In the genomic region with DNA sequence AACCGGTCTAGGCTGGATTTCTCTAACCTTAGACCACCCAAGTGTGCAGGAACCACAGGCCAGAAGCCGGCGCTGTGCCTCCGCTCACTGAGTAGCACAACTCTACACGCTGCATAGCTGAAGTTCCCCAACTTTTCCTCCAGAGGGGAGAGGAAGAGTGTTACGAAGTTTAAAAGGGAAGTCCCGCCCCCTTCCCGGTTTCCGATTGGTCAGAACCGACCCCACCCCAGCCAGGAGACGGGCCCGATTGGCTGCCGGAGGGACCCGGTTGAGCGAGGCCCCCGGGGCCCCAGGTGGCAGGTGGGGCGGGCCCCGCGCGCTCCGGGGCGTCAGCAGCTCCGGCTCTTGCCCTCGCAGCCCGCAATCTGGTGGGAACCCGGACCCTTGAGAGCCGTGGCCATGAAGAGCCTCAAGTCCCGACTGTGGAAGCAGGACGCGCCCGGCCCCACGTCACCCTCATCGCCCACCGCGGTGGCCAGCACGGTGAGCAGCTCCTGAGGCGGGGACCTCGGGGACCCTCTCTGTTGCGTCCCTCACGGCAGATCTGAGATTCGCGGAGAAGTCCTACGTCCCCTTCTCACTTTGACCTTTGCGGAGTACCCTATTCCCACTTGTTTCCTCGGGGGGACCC, we compare ENCODE assay signal across 8 mouse cellular contexts. TPM values are rescaled to one million over a fixed set of nuclear protein-coding genes. Genes with fewer than 3 reads are reported as not detected.
DNase-seq lines count a peak whose midpoint lies in the region; ATAC-seq lines count a peak whose summit lies in the region.

Uaca (plus strand) TSS at position 333 of the 631 bp plus-strand sequence.

- H3K4me2 ChIP-seq in forebrain, embryonic 15.5 days (replicated peaks) = peak within 1 kb of the TSS; percentile 99
- H3K4me2 ChIP-seq in liver, embryonic 15.5 days = peak within 1 kb of the TSS; percentile 71
- H3K4me2 ChIP-seq in neural tube, embryonic 15.5 days = peak within 1 kb of the TSS; percentile 91

- peak; percentile 96 for ATAC-seq in forebrain, embryonic 15.5 days (replicated peaks)
- ATAC-seq in liver, embryonic 15.5 days (ENCODE audit: insufficient read depth) = peak; percentile 88
- ATAC-seq in neural tube, embryonic 15.5 days (ENCODE audit: low FRiP score) = peak; percentile 92

- H3K36me3 ChIP-seq in forebrain, embryonic 15.5 days = no peaks in the 10 kb centered on the region
- no peaks in the 10 kb centered on the region for H3K36me3 ChIP-seq in liver, embryonic 15.5 days (replicated peaks)
- no peaks in the 10 kb centered on the region for H3K36me3 ChIP-seq in neural tube, embryonic 15.5 days

- peak; percentile 96 for DNase-seq in ES-CJ7 (ENCODE audit: low read depth, low spot score)
- peak; percentile 38 for DNase-seq in cerebellum, adult 11 months
- DNase-seq in heart, postnatal 10 days = peak; percentile 96 to 97
- DNase-seq in large intestine, adult 2 months (ENCODE audit: low read depth, low spot score) = no peak
- peak; percentile 40 to 44 for DNase-seq in thymus, adult 18-20 months

- no peaks in the 10 kb centered on the region for H3K9me3 ChIP-seq in forebrain, embryonic 15.5 days
- H3K9me3 ChIP-seq in liver, embryonic 15.5 days (replicated peaks) = no peaks in the 10 kb centered on the region
- no peaks in the 10 kb centered on the region for H3K9me3 ChIP-seq in neural tube, embryonic 15.5 days (replicated peaks)

- intact Hi-C loops in heart, postnatal 10 days (cut with DNase I) = loop anchor here (2.0 kb wide), 2 partner anchors 38 to 64 kb away; no protein-coding TSS in a partner anchor

- peak within 1 kb of the TSS; percentile 58 for H3K9ac ChIP-seq in forebrain, embryonic 15.5 days (replicated peaks)
- H3K9ac ChIP-seq in liver, embryonic 15.5 days = peak within 1 kb of the TSS; percentile 38
- H3K9ac ChIP-seq in neural tube, embryonic 15.5 days (replicated peaks) = peak within 1 kb of the TSS; percentile 68

- H3K4me1 ChIP-seq in forebrain, embryonic 15.5 days = peaks cover 14% of the 10 kb centered on the region
- H3K4me1 ChIP-seq in liver, embryonic 15.5 days (replicated peaks) = 0 out of 2 replicates have a peak, but pooled peaks cover 5% of the 10 kb centered on the region
- peaks cover 19% of the 10 kb centered on the region for H3K4me1 ChIP-seq in neural tube, embryonic 15.5 days

- H3K27me3 ChIP-seq in forebrain, embryonic 15.5 days = peaks cover 9% of the 10 kb centered on the region; the same call in 1 of the 2 replicates
- H3K27me3 ChIP-seq in liver, embryonic 15.5 days = peaks cover 40% of the 10 kb centered on the region
- H3K27me3 ChIP-seq in neural tube, embryonic 15.5 days (replicated peaks) = peaks cover 10% of the 10 kb centered on the region; the same call in 1 of the 2 replicates

- WGBS in forebrain, embryonic 15.5 days = under 1% methylated on average over 45 of the region's 45 CpGs
- under 1% methylated on average over 45 of the region's 45 CpGs for WGBS in large intestine, adult 2 months
- WGBS in liver, embryonic 15.5 days (ENCODE audit: insufficient replicate concordance) = under 1% methylated on average over 45 of the region's 45 CpGs
- under 1% methylated on average over 42 of the region's 45 CpGs for WGBS in neural tube, embryonic 15.5 days

- H3K27ac ChIP-seq in forebrain, embryonic 15.5 days (replicated peaks) = 0 out of 2 replicates have a peak within 1 kb of the TSS, but pooled peaks have one; percentile 2
- H3K27ac ChIP-seq in liver, embryonic 15.5 days (replicated peaks) = no peak within 1 kb of the TSS
- peak within 1 kb of the TSS; percentile 60; the same call in 1 of the 2 replicates for H3K27ac ChIP-seq in neural tube, embryonic 15.5 days (replicated peaks)

- H3K4me3 ChIP-seq in forebrain, embryonic 15.5 days = peak within 1 kb of the TSS; percentile 75
- H3K4me3 ChIP-seq in liver, embryonic 15.5 days (replicated peaks) = peak within 1 kb of the TSS; percentile 60
- H3K4me3 ChIP-seq in neural tube, embryonic 15.5 days (replicated peaks) = peak within 1 kb of the TSS; percentile 77

RNA-seq across cellular contexts. Expression of gene Uaca, which starts in this region (rescaled TPM):
- 15.2 and 16.1 TPM in 2 replicates for polyA plus RNA-seq in forebrain, embryonic 15.5 days (2015; fragmentation: Nextera tagmentation; extraction: Ambion mirVana)
- total RNA-seq in heart, postnatal 10 days (2021) = 10 to 100 TPM; 46.7 to 47.4 TPM
- 18.4 TPM in 2 replicates for polyA plus RNA-seq in large intestine, adult 2 months (2012; rRNA removed)
- 2.6 and 3.1 TPM in 2 replicates for polyA plus RNA-seq in liver, embryonic 15.5 days (2015; fragmentation: Nextera tagmentation; extraction: Ambion mirVana)
- 16.9 and 24.6 TPM in 2 replicates for polyA plus RNA-seq in neural tube, embryonic 15.5 days (2015; fragmentation: Nextera tagmentation; extraction: Ambion mirVana)
